Mouse (Mus musculus) G1E (cell line): ENCODE measurements around the gene Enpp7.

ENCODE experiments used
- CTCF ChIP-seq: IDR thresholded peaks from 2 replicates; pipeline ENCODE4 v1.5.1; 2012; ENCODE audit warnings: low read depth, low read length, inconsistent platforms, mixed read lengths
- GATA1 ChIP-seq: IDR thresholded peaks from 2 replicates; pipeline ENCODE4 v1.6.1; 2012; ENCODE audit warnings: borderline replicate concordance, low read length, inconsistent platforms, mixed read lengths
- GATA2 ChIP-seq: IDR thresholded peaks from 2 replicates; pipeline ENCODE4 v1.6.1; 2012; ENCODE audit warnings: low read depth, low read length, inconsistent platforms, borderline replicate concordance
- POLR2AphosphoS5 ChIP-seq: IDR thresholded peaks from 2 replicates; pipeline ENCODE4 v1.6.1; 2012; ENCODE audit warnings: low read depth, low read length, inconsistent platforms; ENCODE audit not compliant: insufficient replicate concordance
- TAL1 ChIP-seq: conservative IDR thresholded peaks from 2 replicates; pipeline ENCODE4 v1.6.1; 2012; ENCODE audit warnings: low read depth, low read length, inconsistent platforms, mixed read lengths

DNA sequence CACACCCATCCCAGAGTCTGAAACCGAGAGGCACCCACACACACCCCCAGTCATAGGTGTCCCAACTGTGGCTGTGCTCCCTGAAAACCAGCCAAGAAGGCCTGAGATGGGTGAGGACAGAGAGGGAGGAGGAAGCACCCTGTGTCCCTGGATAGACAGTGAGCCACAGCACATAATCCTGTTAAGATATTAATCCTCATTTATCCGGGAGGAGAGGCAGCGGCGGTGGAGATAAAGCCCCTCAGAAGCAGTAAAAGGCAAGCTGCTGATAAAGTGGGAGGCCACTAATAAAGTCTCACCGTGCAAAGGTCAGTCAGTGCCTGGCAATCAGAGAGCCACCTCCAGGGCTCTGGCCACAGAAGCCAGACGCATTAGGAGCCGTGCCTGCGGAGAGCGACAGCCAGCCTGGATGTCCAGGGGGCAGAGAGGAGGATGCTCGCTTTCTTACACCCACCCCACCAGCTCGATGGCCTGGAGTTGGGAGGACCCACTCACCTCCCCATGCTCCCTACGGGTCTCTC, 5.3 kb upstream of the Enpp7 start:
- TF ChIP-seq CTCF (no peak), GATA1 (no peak), POLR2AphosphoS5 (no peak), TAL1 (no peak), GATA2 (no peak)
